Mouse (Mus musculus) cortical plate, adult 2 months (tissue): ENCODE measurements around the gene Sox8.

Source experiments
- CTCF ChIP-seq: fragments of 200-500 bp; IDR thresholded peaks from 2 replicates; pipeline ENCODE4 v1.5.1; 2011; ENCODE audit warnings: mild to moderate bottlenecking, control low read depth, low read length; ENCODE audit not compliant: insufficient read depth; ENCODE audit errors: extremely low read depth
- POLR2A ChIP-seq: fragments of 200-500 bp; IDR thresholded peaks from 2 replicates; pipeline ENCODE4 v1.6.1; 2011; ENCODE audit warnings: mild to moderate bottlenecking, low read length, control low read depth; ENCODE audit not compliant: insufficient read depth; ENCODE audit errors: extremely low read depth

- TF ChIP-seq POLR2A = no peak
- TF ChIP-seq CTCF = no peak
Measured at GRCm38 (mm10) chr17:25579332-25580047, 9.0 kb upstream of the Sox8 start.
